Mouse (Mus musculus) heart, adult 2 months (tissue): ENCODE results near the gene Kdm1a.

Experiments used
- EP300 ChIP-seq: fragments of 200-500 bp; IDR thresholded peaks from 2 replicates; pipeline ENCODE4 v1.6.1; 2011; ENCODE audit warnings: low read depth, low read length, control low read depth; ENCODE audit not compliant: insufficient read depth
- POLR2A ChIP-seq: fragments of 200-500 bp; IDR thresholded peaks from 2 replicates; pipeline ENCODE4 v1.6.1; 2011; ENCODE audit warnings: mild to moderate bottlenecking, low read depth, low read length, control low read depth; ENCODE audit not compliant: insufficient read depth

- peak; percentile 86 for TF ChIP-seq EP300
- TF ChIP-seq POLR2A = peak; percentile 81
Observed at GRCm38 (mm10) chr4:136602568-136602967, at the start of gene Kdm1a.
